Mouse (Mus musculus): ENCODE data around the gene Tmem143.

DNA sequence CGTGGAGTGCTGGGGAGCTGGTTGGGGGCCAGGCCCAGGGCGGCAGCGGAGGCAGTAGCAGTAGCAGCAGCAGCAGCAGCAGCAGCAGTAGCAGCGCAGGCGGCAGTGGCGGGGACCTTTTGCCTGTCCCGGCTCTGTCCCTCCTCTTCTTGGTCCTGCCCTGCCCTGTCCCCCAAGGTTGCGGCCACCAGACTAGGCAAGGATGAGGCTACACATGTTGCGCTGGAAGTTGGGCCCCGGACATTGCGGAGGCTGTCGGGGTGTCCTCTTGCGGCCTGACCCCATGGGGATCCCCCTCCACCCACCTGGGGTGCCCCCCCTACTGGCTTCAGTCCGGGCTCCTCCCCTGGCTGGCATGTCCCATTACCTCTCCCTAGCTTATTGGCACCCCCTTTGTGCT lies 27.0 kb upstream of the Tmem143 start:
- no peak for TF ChIP-seq EP300 (IDR thresholded peaks at IDR 0.05; ENCODE audit: low read depth)
- no peak for TF ChIP-seq CTCF (IDR thresholded peaks at IDR 0.05; ENCODE audit: low read depth)

Measured in liver, postnatal 0 days (tissue).